Mouse (Mus musculus) stomach, postnatal 0 days (tissue): ENCODE data around the gene Fam216a. TPM values are rescaled to one million over a fixed set of nuclear protein-coding genes. Genes with fewer than 3 reads are reported as not detected.

Source experiments
- ATAC-seq: fragments of 200-750 bp; cut with Nextera tagmentation; 2 replicates; pipeline ENCODE4 v1.8.0; 2017; ENCODE audit not compliant: low FRiP score, low TSS enrichment
- DNase-seq: peaks from one replicate; pipeline ENCODE4 v3.0.0-alpha.2; 2016; ENCODE audit warnings: low spot score
- H3K27ac ChIP-seq: fragments of 300-500 bp; sonication (generic); replicated peaks from 2 replicates; pipeline ENCODE4 v1.5.1; 2014; ENCODE audit warnings: mild to moderate bottlenecking, control low read depth
- H3K27me3 ChIP-seq: fragments of 300-500 bp; sonication (generic); 2 replicates; pipeline ENCODE4 v1.6.1; 2014; ENCODE audit warnings: low read length; ENCODE audit not compliant: control insufficient read depth, insufficient read depth
- H3K36me3 ChIP-seq: fragments of 300-500 bp; sonication (generic); 2 replicates; pipeline ENCODE4 v1.6.1; 2014; ENCODE audit warnings: low read length, mixed read lengths; ENCODE audit not compliant: control insufficient read depth, insufficient read depth
- H3K4me1 ChIP-seq: fragments of 300-500 bp; sonication (generic); replicated peaks from 2 replicates; pipeline ENCODE4 v1.6.1; 2014; ENCODE audit warnings: antibody characterized with exemption; ENCODE audit not compliant: control insufficient read depth, insufficient read depth
- H3K4me2 ChIP-seq: fragments of 300-500 bp; sonication (generic); replicated peaks from 2 replicates; pipeline ENCODE4 v1.6.1; 2014; ENCODE audit warnings: low read depth, mild to moderate bottlenecking, control low read depth, moderate library complexity
- H3K4me3 ChIP-seq: fragments of 300-500 bp; sonication (generic); 2 replicates; pipeline ENCODE4 v1.5.1; 2014; ENCODE audit warnings: low read depth, low read length, control low read depth
- H3K9ac ChIP-seq: fragments of 300-500 bp; sonication (generic); 2 replicates; pipeline ENCODE4 v1.6.1; 2014; ENCODE audit warnings: mild to moderate bottlenecking, low read length, control low read depth, mixed read lengths
- H3K9me3 ChIP-seq: fragments of 300-500 bp; sonication (generic); 2 replicates; pipeline ENCODE4 v1.6.1; 2016; ENCODE audit warnings: low read length; ENCODE audit not compliant: control insufficient read depth
- CTCF ChIP-seq: IDR thresholded peaks from 2 replicates; pipeline ENCODE4 v1.5.1; 2016; ENCODE audit warnings: antibody characterized with exemption, low read depth, mild to moderate bottlenecking, moderate library complexity
- EP300 ChIP-seq: optimal IDR thresholded peaks from 2 replicates; pipeline ENCODE3; 2016; ENCODE audit warnings: antibody characterized with exemption
- WGBS: fragments of 180-500 bp; shearing (Covaris S2); extraction: QIAGEN DNeasy Blood & Tissue Kit; methylation state at CpG from one replicate; pipeline ENCODE4 v1.1.7; 2014; 5-methylcytosine and 5-hydroxymethylcytosine counted together
- polyA plus RNA-seq: library from polyadenylated mRNA; unstranded; fragments of >200 nt; fragmentation: Nextera tagmentation; extraction: Ambion mirVana; gene quantifications from 2 replicates; pipeline ENCODE4 v1.2.1, GENCODE M21; 2015

Gene Fam216a
- polyA plus RNA-seq, 1 experiment from 2014 or later, result 26.0 TPM

- TF ChIP-seq EP300 (no peak), CTCF (no peak)
- Histone ChIP-seq H3K4me1 (no peaks in the 10 kb centered on the region), H3K27me3 (no peaks in the 10 kb centered on the region), H3K9ac (no peak overlapping the region), H3K4me3 (no peak overlapping the region), H3K9me3 (no peaks in the 10 kb centered on the region), H3K36me3 (no peaks in the 10 kb centered on the region), H3K4me2 (no peak overlapping the region), H3K27ac (no peak overlapping the region)
- DNase-seq, result no peak
- no peak for ATAC-seq
- WGBS, result 56% methylated on average over 5 of the region's 5 CpGs
Measured at GRCm38 (mm10) chr5:122411892-122412291, 39.7 kb upstream of the Fam216a start.

DNA sequence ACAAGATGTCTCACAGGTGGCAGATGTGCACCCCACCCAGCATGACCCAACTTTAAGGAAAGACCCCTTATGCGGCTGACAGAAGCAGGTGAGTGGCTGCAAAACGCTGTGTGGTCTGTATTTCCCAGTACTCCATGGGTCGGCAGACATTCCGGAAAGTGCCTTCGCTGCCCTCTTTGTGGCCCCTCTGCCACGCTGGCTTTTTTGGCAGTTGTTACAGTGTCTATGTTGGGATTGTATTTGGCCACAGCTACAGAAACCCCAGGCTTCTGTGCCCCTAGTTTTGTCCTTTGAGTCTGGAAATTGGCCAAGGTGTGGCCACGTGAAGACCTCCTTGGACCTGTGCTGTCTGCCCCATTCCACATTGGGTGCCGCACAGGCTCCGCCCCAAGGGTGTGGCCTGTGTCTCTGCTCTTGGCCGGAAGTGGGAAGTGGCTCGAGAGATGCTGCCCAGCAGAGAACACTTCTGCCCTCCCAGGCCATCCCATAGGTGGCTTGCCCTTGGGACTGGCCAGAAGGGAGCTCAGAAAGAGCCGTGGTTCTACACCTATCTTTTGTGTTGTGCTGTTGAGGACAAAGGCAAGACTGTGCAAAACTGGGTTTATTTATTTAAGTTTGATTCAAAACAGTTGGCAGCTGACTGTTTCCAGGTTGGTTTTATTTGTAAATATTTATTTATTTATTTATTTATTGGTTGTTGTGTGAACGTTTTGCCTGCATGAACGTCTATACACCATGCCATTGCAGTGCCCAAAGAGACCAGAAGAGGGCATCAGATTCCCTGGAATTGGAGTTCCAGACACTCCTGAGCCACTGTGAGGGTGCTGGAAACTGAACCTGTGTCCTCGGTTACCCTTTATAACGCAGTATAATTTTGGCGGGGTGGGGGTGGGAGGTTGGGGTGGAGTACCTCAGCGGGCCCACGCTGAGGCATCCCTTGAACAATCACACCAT is 37.8 kb upstream of the Fam216a start:
- Histone ChIP-seq H3K4me1 (no peaks in the 10 kb centered on the region), H3K27ac (no peak overlapping the region), H3K4me3 (no peak overlapping the region), H3K4me2 (no peak overlapping the region), H3K9me3 (no peaks in the 10 kb centered on the region), H3K9ac (no peak overlapping the region), H3K27me3 (no peaks in the 10 kb centered on the region), H3K36me3 (peaks cover 7% of the 10 kb centered on the region; the same call in 1 of the 2 replicates)
- 87% methylated on average over 19 of the region's 19 CpGs for WGBS
- no peak for DNase-seq
- no peak for ATAC-seq
- no peak for TF ChIP-seq EP300
- TF ChIP-seq CTCF, result peak; percentile 49

- Histone ChIP-seq H3K27me3 (no peaks in the 10 kb centered on the region), H3K4me2 (no peak overlapping the region), H3K9me3 (no peaks in the 10 kb centered on the region), H3K4me3 (no peak overlapping the region), H3K9ac (no peak overlapping the region), H3K36me3 (peaks cover 30% of the 10 kb centered on the region), H3K4me1 (no peaks in the 10 kb centered on the region), H3K27ac (no peak overlapping the region)
- no peak for TF ChIP-seq EP300
- no peak for TF ChIP-seq CTCF
- ATAC-seq (no peak), DNase-seq (no peak)
- WGBS, result 85% methylated on average over 10 of the region's 10 CpGs
Measured at GRCm38 (mm10) chr5:122405537-122405936, 33.4 kb upstream of the Fam216a start.

DNA sequence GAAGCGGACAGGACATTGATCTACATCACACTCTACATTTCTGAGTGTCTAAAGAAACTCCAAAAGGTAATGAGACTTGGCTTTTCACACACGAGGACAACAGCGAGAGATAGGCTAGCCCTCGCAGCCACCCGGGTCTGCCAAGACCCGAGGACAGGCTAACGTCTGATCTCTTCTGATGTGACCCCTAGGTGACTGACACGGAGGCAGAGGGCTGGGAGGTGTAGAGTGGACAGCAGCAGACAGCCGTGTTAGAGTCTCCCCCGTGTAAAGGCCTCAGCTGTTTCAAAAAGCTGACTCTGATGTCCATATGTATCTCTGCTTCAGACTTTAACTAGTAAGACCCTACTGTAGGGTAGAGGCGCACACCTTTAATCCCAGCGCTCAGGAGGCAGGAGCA is 31.2 kb upstream of the Fam216a start:
- Histone ChIP-seq H3K9me3 (no peaks in the 10 kb centered on the region), H3K9ac (no peak overlapping the region), H3K36me3 (peaks cover 31% of the 10 kb centered on the region), H3K4me3 (no peak overlapping the region), H3K4me1 (no peaks in the 10 kb centered on the region), H3K4me2 (no peak overlapping the region), H3K27me3 (no peaks in the 10 kb centered on the region), H3K27ac (no peak overlapping the region)
- no peak for TF ChIP-seq CTCF
- TF ChIP-seq EP300, result no peak
- 86% methylated on average over 12 of the region's 12 CpGs for WGBS
- no peak for ATAC-seq
- DNase-seq, result no peak

GRCm38 (mm10) chr5:122402772-122403171 is 30.6 kb upstream of the Fam216a start:
- WGBS, result 79% methylated on average over 5 of the region's 5 CpGs
- peaks cover 32% of the 10 kb centered on the region for H3K36me3 ChIP-seq
- no peak overlapping the region for H3K9ac ChIP-seq
- no peaks in the 10 kb centered on the region for H3K27me3 ChIP-seq
- no peak overlapping the region for H3K27ac ChIP-seq
- H3K4me3 ChIP-seq, result no peak overlapping the region
- DNase-seq (no peak), ATAC-seq (0 out of 2 replicates have a peak, but pooled peaks have one; percentile 28)
- H3K4me1 ChIP-seq, result no peaks in the 10 kb centered on the region
- no peaks in the 10 kb centered on the region for H3K9me3 ChIP-seq
- TF ChIP-seq CTCF, result no peak
- TF ChIP-seq EP300, result no peak
- no peak overlapping the region for H3K4me2 ChIP-seq

- Histone ChIP-seq H3K4me1 (no peaks in the 10 kb centered on the region), H3K27ac (no peak overlapping the region), H3K9ac (no peak overlapping the region), H3K9me3 (no peaks in the 10 kb centered on the region), H3K36me3 (peaks cover 37% of the 10 kb centered on the region), H3K4me3 (no peak overlapping the region), H3K4me2 (no peak overlapping the region), H3K27me3 (no peaks in the 10 kb centered on the region)
- 78% methylated on average over 13 of the region's 13 CpGs for WGBS
- ATAC-seq (no peak), DNase-seq (no peak)
- TF ChIP-seq CTCF (no peak), EP300 (no peak)
Measured at GRCm38 (mm10) chr5:122402160-122402559, 30.0 kb upstream of the Fam216a start.
